Mouse (Mus musculus) liver, adult 2 months (tissue): ENCODE results near the gene Defb20. TPM values are rescaled to one million over a fixed set of nuclear protein-coding genes. Genes with fewer than 3 reads are reported as not detected.

ENCODE experiments used
- DNase-seq: peaks from one replicate; pipeline ENCODE4 v3.0.0-alpha.2; 2011; ENCODE audit warnings: low read depth, low spot score; ENCODE audit errors: extremely low read depth
- H3K27ac ChIP-seq: fragments of 200-500 bp; replicated peaks from 2 replicates; pipeline ENCODE4 v1.5.1; 2012; ENCODE audit warnings: low read depth, mild to moderate bottlenecking, control low read depth, inconsistent platforms, low read length; ENCODE audit not compliant: insufficient read depth
- H3K27me3 ChIP-seq: fragments of 200-500 bp; 2 replicates; pipeline ENCODE4 v1.6.1; 2012; ENCODE audit warnings: mild to moderate bottlenecking, moderate library complexity, low read length, inconsistent platforms; ENCODE audit not compliant: control insufficient read depth, insufficient read depth
- H3K36me3 ChIP-seq: fragments of 200-500 bp; 2 replicates; pipeline ENCODE4 v1.6.1; 2012; ENCODE audit warnings: low read length, inconsistent platforms; ENCODE audit not compliant: control insufficient read depth, insufficient read depth
- H3K4me1 ChIP-seq: fragments of 200-500 bp; 2 replicates; pipeline ENCODE4 v1.6.1; 2011; ENCODE audit warnings: low read length; ENCODE audit not compliant: control insufficient read depth, insufficient read depth
- H3K4me3 ChIP-seq: fragments of 200-500 bp; 2 replicates; pipeline ENCODE4 v1.5.1; 2011; ENCODE audit warnings: low read depth, mild to moderate bottlenecking, control low read depth, low read length, moderate library complexity; ENCODE audit not compliant: insufficient read depth
- H3K79me2 ChIP-seq: fragments of 200-500 bp; 2 replicates; pipeline ENCODE4 v1.6.1; 2012; ENCODE audit warnings: inconsistent platforms, mild to moderate bottlenecking, low read length, moderate library complexity; ENCODE audit not compliant: control insufficient read depth, insufficient read depth
- H3K9ac ChIP-seq: fragments of 200-500 bp; 2 replicates; pipeline ENCODE4 v1.6.1; 2012; ENCODE audit warnings: low read depth, mild to moderate bottlenecking, control low read depth, inconsistent platforms, low read length
- CTCF ChIP-seq: fragments of 200-500 bp; IDR thresholded peaks from 2 replicates; pipeline ENCODE4 v1.5.1; 2011; ENCODE audit warnings: low read depth, low read length, control low read depth
- POLR2A ChIP-seq: fragments of 200-500 bp; IDR thresholded peaks from 2 replicates; pipeline ENCODE4 v1.6.1; 2011; ENCODE audit warnings: low read length, control low read depth; ENCODE audit not compliant: insufficient read depth; ENCODE audit errors: extremely low read depth
- WGBS: fragments of 180-500 bp; shearing (Covaris S2); methylation state at CpG from one replicate; pipeline ENCODE4 v1.1.7; 2018; 5-methylcytosine and 5-hydroxymethylcytosine counted together
- polyA plus RNA-seq: library from polyadenylated mRNA; depleted of rRNA; stranded (reverse); fragments of >200 nt; gene quantifications from 2 replicates; pipeline ENCODE4 v1.2.3, GENCODE M21; 2012; rRNA removed
- total RNA-seq: library from RNA; depleted of rRNA; stranded (reverse); fragments of >200 nt; gene quantifications from 2 replicates; pipeline ENCODE4 v1.2.3, GENCODE M21; 2014; rRNA removed

Gene Defb20
- total and polyA plus RNA-seq, 2 experiments, result not detected

DNA sequence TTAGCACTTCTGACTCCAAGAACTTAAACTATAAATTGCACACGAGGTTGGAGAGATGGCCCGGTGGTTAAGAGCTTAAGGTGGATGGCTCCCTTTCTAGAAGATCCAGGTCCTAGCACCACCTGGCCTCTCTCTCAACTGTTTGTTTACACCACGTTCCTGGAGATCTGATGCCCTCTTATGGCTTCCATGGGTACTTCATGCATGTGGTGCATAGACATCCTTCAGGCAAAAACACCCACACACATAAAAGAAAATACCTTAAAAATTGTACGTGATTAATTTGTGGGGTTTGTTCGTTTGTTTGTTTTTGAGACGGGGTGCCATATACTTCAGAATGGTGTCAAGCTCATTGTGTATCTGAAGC is 24.0 kb downstream of the Defb20 start:
- Histone ChIP-seq H3K4me1 (no peaks in the 10 kb centered on the region), H3K4me3 (no peak overlapping the region), H3K9ac (no peak overlapping the region), H3K27me3 (no peaks in the 10 kb centered on the region), H3K27ac (no peak overlapping the region), H3K79me2 (no peaks in the 10 kb centered on the region), H3K36me3 (no peaks in the 10 kb centered on the region)
- no peak for TF ChIP-seq CTCF
- no peak for TF ChIP-seq POLR2A
- no peak for DNase-seq
- 79% methylated on average over 6 of the region's 6 CpGs for WGBS

DNA sequence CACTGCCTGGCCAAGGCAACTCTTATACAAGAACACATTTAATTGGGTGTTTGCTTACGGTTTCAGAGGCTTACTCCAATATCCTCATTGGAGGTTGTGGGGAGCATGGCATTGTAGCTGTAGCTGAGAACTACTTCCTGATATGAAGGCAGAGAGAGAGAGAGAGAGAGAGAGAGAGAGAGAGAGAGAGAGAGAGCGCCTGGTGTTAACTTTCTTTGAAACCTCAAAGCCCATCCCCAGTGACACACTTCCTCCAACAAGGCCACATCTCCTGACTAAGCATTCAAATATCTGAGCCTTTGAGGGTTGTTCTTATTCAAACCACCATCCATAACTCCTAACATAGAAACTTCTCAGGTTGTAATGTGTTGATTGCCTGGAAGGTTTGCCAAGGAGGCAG is 27.1 kb downstream of the Defb20 start:
- no peak overlapping the region for H3K27ac ChIP-seq
- no peaks in the 10 kb centered on the region for H3K79me2 ChIP-seq
- WGBS, result 67% methylated on average over 2 of the region's 2 CpGs
- TF ChIP-seq POLR2A (no peak), CTCF (no peak)
- no peaks in the 10 kb centered on the region for H3K27me3 ChIP-seq
- no peaks in the 10 kb centered on the region for H3K36me3 ChIP-seq
- H3K4me3 ChIP-seq, result no peak overlapping the region
- no peaks in the 10 kb centered on the region for H3K4me1 ChIP-seq
- no peak for DNase-seq
- no peak overlapping the region for H3K9ac ChIP-seq

GRCm38 (mm10) chr2:152511592-152511991 is 34.7 kb downstream of the Defb20 start, which contains the start of gene Defb26:
TSS of gene Defb26 (minus strand) at chr2:152511692.
- no peak within 1 kb of the TSS for H3K4me3 ChIP-seq
- DNase-seq, result no peak
- WGBS, result 88% methylated on average over 1 of the region's 1 CpGs
- H3K27ac ChIP-seq, result no peak within 1 kb of the TSS
- no peaks in the 10 kb centered on the region for H3K36me3 ChIP-seq
- peaks cover 2% of the 10 kb centered on the region; the same call in 1 of the 2 replicates for H3K27me3 ChIP-seq
- H3K4me1 ChIP-seq, result no peaks in the 10 kb centered on the region
- TF ChIP-seq POLR2A (no peak), CTCF (no peak)
- H3K79me2 ChIP-seq, result no peaks in the 10 kb centered on the region
- H3K9ac ChIP-seq, result no peak within 1 kb of the TSS

GRCm38 (mm10) chr2:152516084-152516483 is 39.2 kb downstream of the Defb20 start:
- Histone ChIP-seq H3K36me3 (no peaks in the 10 kb centered on the region), H3K27ac (no peak overlapping the region), H3K4me3 (no peak overlapping the region), H3K4me1 (no peaks in the 10 kb centered on the region), H3K9ac (no peak overlapping the region), H3K79me2 (no peaks in the 10 kb centered on the region), H3K27me3 (peaks cover 2% of the 10 kb centered on the region; the same call in 1 of the 2 replicates)
- no peak for DNase-seq
- WGBS, result 86% methylated on average over 4 of the region's 4 CpGs
- no peak for TF ChIP-seq POLR2A
- no peak for TF ChIP-seq CTCF

DNA sequence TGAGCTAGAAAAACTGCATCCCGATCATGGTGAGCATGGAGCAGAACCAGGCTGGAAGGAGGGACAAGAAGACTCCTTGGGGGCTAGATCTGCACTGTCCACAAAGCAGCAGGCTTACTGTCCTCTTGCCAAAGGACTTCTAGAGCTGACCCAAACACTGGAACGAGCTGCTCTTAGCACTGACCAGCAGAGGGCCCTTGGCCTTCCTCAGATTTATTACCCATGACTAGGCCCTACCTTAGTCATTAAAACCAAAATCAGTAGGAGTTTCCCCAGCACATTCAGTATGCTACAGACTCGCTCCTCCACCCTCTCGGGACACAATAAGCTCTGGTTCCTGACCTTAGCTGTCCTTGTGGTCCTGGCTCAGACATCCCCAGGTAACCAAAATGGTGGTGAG is 41.1 kb downstream of the Defb20 start, which contains the start of gene Defb28:
TSS of gene Defb28 (plus strand) at position 275 of the 400 bp plus-strand sequence.
- H3K27me3 ChIP-seq, result no peaks in the 10 kb centered on the region
- WGBS, result 80% methylated on average over 4 of the region's 4 CpGs
- TF ChIP-seq CTCF, result no peak
- TF ChIP-seq POLR2A, result no peak
- H3K36me3 ChIP-seq, result no peaks in the 10 kb centered on the region
- no peaks in the 10 kb centered on the region for H3K79me2 ChIP-seq
- no peak within 1 kb of the TSS for H3K9ac ChIP-seq
- H3K4me1 ChIP-seq, result no peaks in the 10 kb centered on the region
- no peak within 1 kb of the TSS for H3K4me3 ChIP-seq
- H3K27ac ChIP-seq, result no peak within 1 kb of the TSS
- DNase-seq, result no peak

Other genes starting within 250 kb of the Defb20 start
- gene Tbc1d20, start 183.2 kb upstream of the Defb20 start, total RNA-seq, result 13.0 and 15.9 TPM in 2 replicates
- 23.6 and 25.1 TPM in 2 replicates for gene Tbc1d20, start 183.2 kb upstream of the Defb20 start, polyA plus RNA-seq
- gene Rbck1, start 144.4 kb upstream of the Defb20 start, total RNA-seq, result 43.4 and 47.7 TPM in 2 replicates
- gene Rbck1, start 144.4 kb upstream of the Defb20 start, polyA plus RNA-seq, result 92.8 and 107 TPM in 2 replicates
- 14.7 and 16.2 TPM in 2 replicates for gene Trib3, start 133.0 kb upstream of the Defb20 start, total RNA-seq
- 4.9 and 5.4 TPM in 2 replicates for gene Trib3, start 133.0 kb upstream of the Defb20 start, polyA plus RNA-seq
- gene Nrsn2, start 100.4 kb upstream of the Defb20 start, total RNA-seq, result not detected in 2 replicates
- gene Nrsn2, start 100.4 kb upstream of the Defb20 start, polyA plus RNA-seq, result not detected in 2 replicates
- 0.18 and 0.40 TPM in 2 replicates for gene Sox12, start 79.0 kb upstream of the Defb20 start, total RNA-seq
- gene Sox12, start 79.0 kb upstream of the Defb20 start, polyA plus RNA-seq, result 1.7 and 1.9 TPM in 2 replicates
- gene Zcchc3, start 62.0 kb upstream of the Defb20 start, total RNA-seq, result 0.37 and 0.47 TPM in 2 replicates
- gene Zcchc3, start 62.0 kb upstream of the Defb20 start, polyA plus RNA-seq, result 0.40 and 0.44 TPM in 2 replicates
- gene 6820408C15Rik, start 61.5 kb upstream of the Defb20 start, total RNA-seq, result not detected in 2 replicates
- gene 6820408C15Rik, start 61.5 kb upstream of the Defb20 start, polyA plus RNA-seq, result not detected in 2 replicates
- gene Defb23, start 12.4 kb upstream of the Defb20 start, total RNA-seq, result not detected in 2 replicates
- not detected in 2 replicates for gene Defb23, start 12.4 kb upstream of the Defb20 start, polyA plus RNA-seq
- gene Defb22, start 13.1 kb downstream of the Defb20 start, total RNA-seq, result not detected in 2 replicates
- not detected in 2 replicates for gene Defb22, start 13.1 kb downstream of the Defb20 start, polyA plus RNA-seq
- gene Defb26, start 34.6 kb downstream of the Defb20 start, total RNA-seq, result not detected in 2 replicates
- gene Defb26, start 34.6 kb downstream of the Defb20 start, polyA plus RNA-seq, result not detected in 2 replicates
- gene Defb28, start 41.2 kb downstream of the Defb20 start, total RNA-seq, result not detected in 2 replicates
- not detected in 2 replicates for gene Defb28, start 41.2 kb downstream of the Defb20 start, polyA plus RNA-seq
- not detected in 2 replicates for gene Defb29, start 63.0 kb downstream of the Defb20 start, total RNA-seq
- not detected in 2 replicates for gene Defb29, start 63.0 kb downstream of the Defb20 start, polyA plus RNA-seq
- not detected in 2 replicates for gene Gm17416, start 92.3 kb downstream of the Defb20 start, total RNA-seq
- not detected in 2 replicates for gene Gm17416, start 92.3 kb downstream of the Defb20 start, polyA plus RNA-seq
- not detected in 2 replicates for gene Defb21, start 95.7 kb downstream of the Defb20 start, total RNA-seq
- gene Defb21, start 95.7 kb downstream of the Defb20 start, polyA plus RNA-seq, result not detected in 2 replicates
- not detected in 2 replicates for gene Defb19, start 103.2 kb downstream of the Defb20 start, total RNA-seq
- not detected in 2 replicates for gene Defb19, start 103.2 kb downstream of the Defb20 start, polyA plus RNA-seq
- gene Defb45, start 122.3 kb downstream of the Defb20 start, total RNA-seq, result not detected in 2 replicates
- gene Defb45, start 122.3 kb downstream of the Defb20 start, polyA plus RNA-seq, result not detected in 2 replicates
- gene Defb36, start 127.3 kb downstream of the Defb20 start, total RNA-seq, result not detected in 2 replicates
- not detected in 2 replicates for gene Defb36, start 127.3 kb downstream of the Defb20 start, polyA plus RNA-seq
- gene Defb25, start 146.0 kb downstream of the Defb20 start, total RNA-seq, result 2.1 TPM in 1 of 2 replicates, not detected in the other
- gene Defb25, start 146.0 kb downstream of the Defb20 start, polyA plus RNA-seq, result not detected in 2 replicates
- 0.34 and 0.65 TPM in 2 replicates for gene Rem1, start 149.9 kb downstream of the Defb20 start, total RNA-seq
- 0.32 and 0.35 TPM in 2 replicates for gene Rem1, start 149.9 kb downstream of the Defb20 start, polyA plus RNA-seq
- 65.5 and 86.1 TPM in 2 replicates for gene H13, start 192.4 kb downstream of the Defb20 start, total RNA-seq
- 117 and 148 TPM in 2 replicates for gene H13, start 192.4 kb downstream of the Defb20 start, polyA plus RNA-seq
- 7.2 and 8.9 TPM in 2 replicates for gene Mcts2, start 210.0 kb downstream of the Defb20 start, total RNA-seq
- 2.4 and 3.8 TPM in 2 replicates for gene Mcts2, start 210.0 kb downstream of the Defb20 start, polyA plus RNA-seq